Mouse (Mus musculus): Measurements from ENCODE around the gene Lasp1. TPM values are rescaled to one million over a fixed set of nuclear protein-coding genes. Genes with fewer than 3 reads are reported as not detected.
A peak's percentile ranks its signal among the peaks of the same experiment; 100 is the strongest.

Gene Lasp1
- polyA plus RNA-seq, 1 experiment from 2014 or later, result 141 TPM

DNA sequence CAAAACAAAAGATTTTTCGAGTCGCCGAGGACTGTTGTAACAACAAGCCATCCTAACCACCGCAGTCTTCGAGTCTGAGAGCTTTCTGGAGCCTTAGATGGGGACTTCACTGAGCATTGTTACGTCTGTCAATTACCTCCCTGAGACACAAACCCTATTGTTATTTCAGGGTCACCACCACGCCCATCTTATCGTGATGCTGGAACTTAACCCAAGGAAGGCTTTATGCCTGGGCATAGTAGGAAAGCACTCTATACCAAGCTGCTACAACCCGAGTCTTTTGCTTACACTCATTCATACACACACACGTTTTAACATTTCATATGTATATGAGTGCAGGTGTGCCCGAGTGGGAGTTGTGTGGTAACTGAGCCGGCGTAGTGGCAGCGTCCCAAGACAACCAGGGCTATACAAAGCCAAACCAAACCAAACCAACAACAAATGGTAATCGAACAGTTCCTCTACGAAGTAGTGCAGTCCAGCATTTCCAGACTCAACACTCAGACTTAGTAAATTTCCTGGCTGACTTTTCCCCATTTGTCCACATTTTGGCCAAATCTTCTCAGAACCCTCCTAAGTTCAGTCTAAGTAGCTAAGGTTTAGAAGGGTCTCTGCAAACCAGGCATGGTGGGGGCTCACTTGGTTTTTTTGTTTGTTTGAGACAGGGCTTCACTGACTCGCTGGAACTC is 22.8 kb upstream of the Lasp1 start, which contains the start of gene 1700001P01Rik:
TSS of gene 1700001P01Rik (minus strand) at position 111 of the 689 bp plus-strand sequence.
- no peak for ATAC-seq
- Histone ChIP-seq H3K9me3 (ENCODE audit: control insufficient read depth, low read length) (no peaks in the 10 kb centered on the region), H3K27ac (ENCODE audit: low read length) (no peak within 1 kb of the TSS), H3K4me2 (ENCODE audit: low read depth, low read length) (no peak within 1 kb of the TSS), H3K4me1 (ENCODE audit: control insufficient read depth, insufficient read depth, low read length) (peaks cover 11% of the 10 kb centered on the region), H3K9ac (ENCODE audit: low read depth, low read length) (no peak within 1 kb of the TSS), H3K27me3 (replicated peaks; ENCODE audit: control insufficient read depth, insufficient read depth, low read length) (no peaks in the 10 kb centered on the region), H3K4me3 (ENCODE audit: low read length) (no peak within 1 kb of the TSS), H3K36me3 (ENCODE audit: control insufficient read depth, insufficient read depth, low read length) (peaks cover 20% of the 10 kb centered on the region; the same call in 1 of the 2 replicates)
- WGBS, result 51% methylated on average over 17 of the region's 17 CpGs

- WGBS, result 65% methylated on average over 5 of the region's 5 CpGs
These were observed 22.2 kb upstream of the Lasp1 start for GRCm38 (mm10) chr11:97776497-97777128.

GRCm38 (mm10) chr11:97777129-97777529 is 21.7 kb upstream of the Lasp1 start:
- Histone ChIP-seq H3K27ac (ENCODE audit: low read length) (no peak overlapping the region), H3K9ac (ENCODE audit: low read depth, low read length) (no peak overlapping the region), H3K4me1 (ENCODE audit: control insufficient read depth, insufficient read depth, low read length) (peaks cover 11% of the 10 kb centered on the region), H3K4me3 (ENCODE audit: low read length) (no peak overlapping the region), H3K36me3 (ENCODE audit: control insufficient read depth, insufficient read depth, low read length) (peaks cover 20% of the 10 kb centered on the region; the same call in 1 of the 2 replicates), H3K27me3 (replicated peaks; ENCODE audit: control insufficient read depth, insufficient read depth, low read length) (no peaks in the 10 kb centered on the region), H3K9me3 (ENCODE audit: control insufficient read depth, low read length) (no peaks in the 10 kb centered on the region), H3K4me2 (ENCODE audit: low read depth, low read length) (no peak overlapping the region)
- peak; percentile 32 for ATAC-seq
- WGBS, result 46% methylated on average over 2 of the region's 2 CpGs

More at GRCm38 (mm10) chr11:97776497-97777128, 22.2 kb upstream of the Lasp1 start:
- Histone ChIP-seq H3K9me3 (ENCODE audit: control insufficient read depth, low read length) (no peaks in the 10 kb centered on the region), H3K4me1 (ENCODE audit: control insufficient read depth, insufficient read depth, low read length) (peaks cover 11% of the 10 kb centered on the region), H3K27ac (ENCODE audit: low read length) (no peak overlapping the region), H3K4me3 (ENCODE audit: low read length) (no peak overlapping the region), H3K27me3 (replicated peaks; ENCODE audit: control insufficient read depth, insufficient read depth, low read length) (no peaks in the 10 kb centered on the region), H3K36me3 (ENCODE audit: control insufficient read depth, insufficient read depth, low read length) (peaks cover 20% of the 10 kb centered on the region; the same call in 1 of the 2 replicates), H3K9ac (ENCODE audit: low read depth, low read length) (no peak overlapping the region), H3K4me2 (ENCODE audit: low read depth, low read length) (no peak overlapping the region)
- ATAC-seq, result peak; percentile 47

- 81% methylated on average over 1 of the region's 1 CpGs for WGBS
- H3K9ac ChIP-seq (ENCODE audit: low read depth, low read length), result no peak overlapping the region
- peaks cover 11% of the 10 kb centered on the region for H3K4me1 ChIP-seq (ENCODE audit: control insufficient read depth, insufficient read depth, low read length)
- no peaks in the 10 kb centered on the region for H3K9me3 ChIP-seq (ENCODE audit: control insufficient read depth, low read length)
- no peak for ATAC-seq
- no peaks in the 10 kb centered on the region for H3K27me3 ChIP-seq (replicated peaks; ENCODE audit: control insufficient read depth, insufficient read depth, low read length)
- H3K27ac ChIP-seq (ENCODE audit: low read length), result no peak overlapping the region
- H3K36me3 ChIP-seq (ENCODE audit: control insufficient read depth, insufficient read depth, low read length), result peaks cover 20% of the 10 kb centered on the region; the same call in 1 of the 2 replicates
- no peak overlapping the region for H3K4me3 ChIP-seq (ENCODE audit: low read length)
- H3K4me2 ChIP-seq (ENCODE audit: low read depth, low read length), result no peak overlapping the region
These were observed 19.9 kb upstream of the Lasp1 start for GRCm38 (mm10) chr11:97778918-97779317.

DNA sequence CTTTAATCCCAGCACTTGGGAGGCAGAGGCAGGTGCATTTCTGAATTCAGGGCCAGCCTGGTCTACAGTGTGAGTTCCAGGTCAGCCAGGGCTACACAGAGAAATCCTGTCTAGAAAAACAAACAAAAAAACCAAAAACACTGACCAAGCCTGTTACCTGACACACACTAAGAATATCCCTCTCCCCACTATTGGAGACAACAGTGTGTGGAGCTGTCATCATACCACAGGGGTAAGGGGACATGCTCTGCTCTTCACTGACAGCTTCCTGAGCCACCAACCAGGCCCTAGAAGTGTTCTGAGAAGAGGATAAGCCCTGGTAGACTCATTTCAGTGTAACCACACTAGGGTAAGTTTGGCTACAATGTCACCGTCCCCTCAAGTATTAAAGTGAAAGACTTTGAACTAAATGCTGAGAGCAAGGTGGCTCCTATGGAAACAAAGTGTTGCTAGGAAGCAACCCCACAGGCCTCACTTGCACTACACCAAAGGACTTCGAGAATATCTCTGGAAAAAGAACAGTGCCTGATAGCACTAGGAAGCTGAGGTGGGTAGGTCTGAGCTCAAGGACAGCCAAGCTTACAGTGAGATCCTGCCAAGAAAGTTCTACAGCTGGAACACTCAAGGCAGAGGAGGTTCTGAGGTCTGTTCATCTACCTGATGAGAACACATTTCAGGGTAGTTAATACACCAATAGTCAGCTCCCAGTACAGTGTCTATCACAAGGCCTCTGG is 18.7 kb upstream of the Lasp1 start:
- 61% methylated on average over 2 of the region's 2 CpGs for WGBS
- Histone ChIP-seq H3K9ac (ENCODE audit: low read depth, low read length) (peak overlapping the region; percentile 97; the same call in 1 of the 2 replicates), H3K9me3 (ENCODE audit: control insufficient read depth, low read length) (no peaks in the 10 kb centered on the region), H3K36me3 (ENCODE audit: control insufficient read depth, insufficient read depth, low read length) (peaks cover 20% of the 10 kb centered on the region; the same call in 1 of the 2 replicates), H3K4me2 (ENCODE audit: low read depth, low read length) (peak overlapping the region; percentile 68), H3K27ac (ENCODE audit: low read length) (0 out of 2 replicates have a peak overlapping the region, but pooled peaks have one; percentile 7), H3K4me3 (ENCODE audit: low read length) (peak overlapping the region; percentile 82), H3K4me1 (ENCODE audit: control insufficient read depth, insufficient read depth, low read length) (peaks cover 11% of the 10 kb centered on the region), H3K27me3 (replicated peaks; ENCODE audit: control insufficient read depth, insufficient read depth, low read length) (no peaks in the 10 kb centered on the region)
- no peak for ATAC-seq

DNA sequence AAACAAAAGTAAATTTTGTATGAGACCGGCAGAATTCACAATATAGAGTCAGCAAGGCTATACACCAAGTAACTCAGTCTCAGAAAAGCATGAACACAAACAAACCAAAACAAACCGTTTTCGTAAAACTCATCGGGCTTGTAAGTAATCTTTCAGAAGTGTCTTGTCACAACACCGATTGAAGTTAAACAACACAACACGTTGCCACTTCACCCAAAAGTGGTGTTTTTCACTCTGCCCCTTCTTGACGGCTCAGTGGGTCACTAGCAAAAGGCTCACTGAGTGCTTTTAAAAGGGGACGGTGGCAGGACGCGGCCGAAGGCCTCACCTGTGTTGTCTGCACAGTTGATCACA is 17.3 kb upstream of the Lasp1 start:
- WGBS, result 1% methylated on average over 11 of the region's 11 CpGs

DNA sequence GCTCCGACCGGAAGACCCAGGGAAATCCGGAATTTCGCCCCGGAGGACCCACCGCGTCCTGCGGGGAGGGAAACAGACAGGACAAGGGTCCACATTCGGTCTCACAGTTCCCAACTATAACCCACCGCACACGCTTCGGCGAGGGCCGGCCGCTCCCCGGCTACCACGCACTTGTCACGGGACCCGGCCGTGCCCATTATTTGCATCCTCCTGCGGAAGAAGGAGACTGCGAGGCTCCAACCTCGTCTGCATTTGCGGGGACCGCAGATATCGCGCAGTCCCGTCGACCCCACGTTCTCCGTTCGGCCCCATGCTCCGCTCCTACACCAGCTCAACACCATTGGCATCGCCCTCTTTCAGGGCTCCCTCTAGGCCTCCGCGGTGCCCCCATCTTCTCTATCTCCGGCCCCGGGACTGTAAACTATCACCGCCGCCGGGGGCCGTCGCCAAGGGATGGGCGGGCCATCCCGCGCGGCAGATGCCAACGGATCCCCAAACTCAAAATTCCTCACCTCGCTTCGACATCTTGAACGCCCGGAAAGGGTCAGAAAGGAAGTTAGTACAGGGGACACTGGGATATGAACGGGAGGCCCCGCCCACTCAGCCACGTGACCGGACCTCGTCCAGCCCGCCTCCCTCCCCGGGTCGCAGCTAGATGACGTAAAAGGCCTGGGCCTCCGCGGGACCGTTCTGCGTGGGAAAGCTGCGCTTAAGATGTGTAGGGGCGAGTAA is 16.8 kb upstream of the Lasp1 start, which contains the start of gene Rpl23:
TSS of gene Rpl23 (minus strand) at position 606 of the 732 bp plus-strand sequence.
- peak within 1 kb of the TSS; percentile 68 for H3K4me2 ChIP-seq (ENCODE audit: low read depth, low read length)
- peak within 1 kb of the TSS; percentile 93 for H3K27ac ChIP-seq (ENCODE audit: low read length)
- H3K4me1 ChIP-seq (ENCODE audit: control insufficient read depth, insufficient read depth, low read length), result peaks cover 11% of the 10 kb centered on the region
- no peaks in the 10 kb centered on the region for H3K27me3 ChIP-seq (replicated peaks; ENCODE audit: control insufficient read depth, insufficient read depth, low read length)
- WGBS, result under 1% methylated on average over 67 of the region's 67 CpGs
- ATAC-seq, result peak; percentile 93
- peak within 1 kb of the TSS; percentile 97 for H3K9ac ChIP-seq (ENCODE audit: low read depth, low read length)
- H3K36me3 ChIP-seq (ENCODE audit: control insufficient read depth, insufficient read depth, low read length), result peaks cover 20% of the 10 kb centered on the region; the same call in 1 of the 2 replicates
- H3K4me3 ChIP-seq (ENCODE audit: low read length), result peak within 1 kb of the TSS; percentile 82
- H3K9me3 ChIP-seq (ENCODE audit: control insufficient read depth, low read length), result no peaks in the 10 kb centered on the region

More for the DNA sequence above, 17.3 kb upstream of the Lasp1 start:
- Histone ChIP-seq H3K4me3 (ENCODE audit: low read length) (peak overlapping the region; percentile 82), H3K4me2 (ENCODE audit: low read depth, low read length) (peak overlapping the region; percentile 68), H3K36me3 (ENCODE audit: control insufficient read depth, insufficient read depth, low read length) (peaks cover 20% of the 10 kb centered on the region; the same call in 1 of the 2 replicates), H3K9ac (ENCODE audit: low read depth, low read length) (peak overlapping the region; percentile 97), H3K9me3 (ENCODE audit: control insufficient read depth, low read length) (no peaks in the 10 kb centered on the region), H3K4me1 (ENCODE audit: control insufficient read depth, insufficient read depth, low read length) (peaks cover 11% of the 10 kb centered on the region), H3K27me3 (replicated peaks; ENCODE audit: control insufficient read depth, insufficient read depth, low read length) (no peaks in the 10 kb centered on the region), H3K27ac (ENCODE audit: low read length) (peak overlapping the region; percentile 93)
- ATAC-seq, result no peak

DNA sequence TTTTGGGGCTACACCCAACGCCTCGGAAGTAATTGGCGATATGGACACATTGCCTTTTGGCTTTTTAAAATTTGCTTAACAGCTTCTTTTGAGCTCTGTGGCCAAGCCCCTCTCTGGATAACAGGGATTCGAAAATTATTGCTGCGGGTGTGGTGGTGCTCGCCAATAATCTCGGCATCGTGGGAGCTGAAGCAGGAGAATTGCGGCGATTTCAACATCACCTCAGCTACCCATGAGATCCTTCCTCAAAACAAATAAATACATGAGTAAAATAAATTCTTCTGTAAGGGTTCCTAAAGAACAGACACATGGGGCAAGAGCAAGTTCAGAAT is 16.3 kb upstream of the Lasp1 start:
- H3K9ac ChIP-seq (ENCODE audit: low read depth, low read length), result peak overlapping the region; percentile 72
- peaks cover 11% of the 10 kb centered on the region for H3K4me1 ChIP-seq (ENCODE audit: control insufficient read depth, insufficient read depth, low read length)
- WGBS, result under 1% methylated on average over 10 of the region's 10 CpGs
- H3K27me3 ChIP-seq (replicated peaks; ENCODE audit: control insufficient read depth, insufficient read depth, low read length), result no peaks in the 10 kb centered on the region
- H3K36me3 ChIP-seq (ENCODE audit: control insufficient read depth, insufficient read depth, low read length), result peaks cover 16% of the 10 kb centered on the region; the same call in 1 of the 2 replicates
- peak overlapping the region; percentile 45 for H3K4me2 ChIP-seq (ENCODE audit: low read depth, low read length)
- ATAC-seq, result peak; percentile 17; the same call in 1 of the 2 replicates
- no peaks in the 10 kb centered on the region for H3K9me3 ChIP-seq (ENCODE audit: control insufficient read depth, low read length)
- H3K27ac ChIP-seq (ENCODE audit: low read length), result peak overlapping the region; percentile 93
- peak overlapping the region; percentile 82 for H3K4me3 ChIP-seq (ENCODE audit: low read length)
